Mouse (Mus musculus) lung, embryonic 16.5 days (tissue): ENCODE measurements around the gene Itpripl2. TPM values are rescaled to one million over a fixed set of nuclear protein-coding genes. Genes with fewer than 3 reads are reported as not detected.

Experiments used
- ATAC-seq: fragments of 200-750 bp; cut with Nextera tagmentation; 2 replicates; pipeline ENCODE4 v1.8.0; 2017; ENCODE audit warnings: low read depth, mild to moderate bottlenecking, moderate library complexity
- H3K27ac ChIP-seq: fragments of 300-500 bp; sonication (generic); 2 replicates; pipeline ENCODE4 v1.5.1; 2014; ENCODE audit warnings: mild to moderate bottlenecking, control low read depth, low read length
- H3K27me3 ChIP-seq: fragments of 300-500 bp; sonication (generic); 2 replicates; pipeline ENCODE4 v1.6.1; 2014; ENCODE audit warnings: low read depth, low read length, mixed read lengths; ENCODE audit not compliant: control insufficient read depth, insufficient read depth
- H3K36me3 ChIP-seq: fragments of 300-500 bp; sonication (generic); 2 replicates; pipeline ENCODE4 v1.6.1; 2014; ENCODE audit warnings: low read length; ENCODE audit not compliant: control insufficient read depth, insufficient read depth
- H3K4me1 ChIP-seq: fragments of 300-500 bp; sonication (generic); replicated peaks from 2 replicates; pipeline ENCODE4 v1.6.1; 2014; ENCODE audit warnings: low read length, mixed read lengths; ENCODE audit not compliant: control insufficient read depth, insufficient read depth
- H3K4me2 ChIP-seq: fragments of 300-500 bp; sonication (generic); 2 replicates; pipeline ENCODE4 v1.6.1; 2014; ENCODE audit warnings: low read depth, low read length, control low read depth
- H3K4me3 ChIP-seq: fragments of 300-500 bp; sonication (generic); 2 replicates; pipeline ENCODE4 v1.5.1; 2014; ENCODE audit warnings: mild to moderate bottlenecking, low read length, control low read depth
- H3K9ac ChIP-seq: fragments of 300-500 bp; sonication (generic); 2 replicates; pipeline ENCODE4 v1.6.1; 2014; ENCODE audit warnings: low read length, control low read depth
- H3K9me3 ChIP-seq: fragments of 300-500 bp; sonication (generic); 2 replicates; pipeline ENCODE4 v1.6.1; 2016; ENCODE audit warnings: low read length; ENCODE audit not compliant: control insufficient read depth
- WGBS: fragments of 180-500 bp; shearing (Covaris S2); extraction: QIAGEN DNeasy Blood & Tissue Kit; methylation state at CpG from one replicate; pipeline ENCODE4 v1.1.7; 2014; 5-methylcytosine and 5-hydroxymethylcytosine counted together
- polyA plus RNA-seq: library from polyadenylated mRNA; unstranded; fragments of >200 nt; fragmentation: Nextera tagmentation; extraction: Ambion mirVana; gene quantifications from 2 replicates; pipeline ENCODE4 v1.2.1, GENCODE M21; 2015

Itpripl2 gene
- polyA plus RNA-seq, 1 experiment from 2014 or later = 6.9 TPM

GRCm38 (mm10) chr7:118453722-118454121 lies 38.1 kb downstream of the Itpripl2 start:
- Histone ChIP-seq H3K9ac (no peak overlapping the region), H3K36me3 (no peaks in the 10 kb centered on the region), H3K4me3 (no peak overlapping the region), H3K9me3 (no peaks in the 10 kb centered on the region), H3K27me3 (no peaks in the 10 kb centered on the region), H3K27ac (no peak overlapping the region), H3K4me1 (0 out of 2 replicates have a peak, but pooled peaks cover 3% of the 10 kb centered on the region), H3K4me2 (no peak overlapping the region)
- 37% methylated on average over 4 of the region's 4 CpGs for WGBS
- ATAC-seq = no peak

GRCm38 (mm10) chr7:118452940-118453339 lies 38.8 kb downstream of the Itpripl2 start:
- H3K4me2 ChIP-seq = no peak overlapping the region
- no peaks in the 10 kb centered on the region; the same call in 1 of the 2 replicates for H3K27me3 ChIP-seq
- 7% methylated on average over 2 of the region's 2 CpGs for WGBS
- no peaks in the 10 kb centered on the region for H3K36me3 ChIP-seq
- H3K4me1 ChIP-seq = 0 out of 2 replicates have a peak, but pooled peaks cover 3% of the 10 kb centered on the region
- ATAC-seq = no peak
- no peak overlapping the region for H3K27ac ChIP-seq
- no peaks in the 10 kb centered on the region for H3K9me3 ChIP-seq
- H3K4me3 ChIP-seq = no peak overlapping the region
- H3K9ac ChIP-seq = no peak overlapping the region

GRCm38 (mm10) chr7:118448134-118448967 lies 43.4 kb downstream of the Itpripl2 start, which contains the start of gene Syt17:
Gene Syt17 (minus strand): TSS chr7:118448222.
- H3K4me1 ChIP-seq = peaks cover 11% of the 10 kb centered on the region
- peak within 1 kb of the TSS; percentile 87 for H3K4me2 ChIP-seq
- ATAC-seq = peak; percentile 66
- no peaks in the 10 kb centered on the region for H3K36me3 ChIP-seq
- H3K27ac ChIP-seq = no peak within 1 kb of the TSS
- no peaks in the 10 kb centered on the region for H3K9me3 ChIP-seq
- H3K9ac ChIP-seq = peak within 1 kb of the TSS; percentile 66
- H3K4me3 ChIP-seq = peak within 1 kb of the TSS; percentile 68
- under 1% methylated on average over 56 of the region's 58 CpGs for WGBS
- H3K27me3 ChIP-seq = peaks cover 16% of the 10 kb centered on the region

- Histone ChIP-seq H3K4me1 (peaks cover 7% of the 10 kb centered on the region), H3K4me2 (peak overlapping the region; percentile 87), H3K36me3 (no peaks in the 10 kb centered on the region), H3K9ac (peak overlapping the region; percentile 66), H3K27me3 (peaks cover 17% of the 10 kb centered on the region), H3K4me3 (peak overlapping the region; percentile 68), H3K9me3 (no peaks in the 10 kb centered on the region), H3K27ac (no peak overlapping the region)
- under 1% methylated on average over 61 of the region's 65 CpGs for WGBS
- peak; percentile 68 for ATAC-seq
Observed at GRCm38 (mm10) chr7:118447291-118448133, 44.3 kb downstream of the Itpripl2 start.

GRCm38 (mm10) chr7:118443895-118444485 lies 47.8 kb downstream of the Itpripl2 start:
- Histone ChIP-seq H3K4me3 (no peak overlapping the region), H3K9me3 (no peaks in the 10 kb centered on the region), H3K9ac (no peak overlapping the region), H3K27ac (no peak overlapping the region), H3K4me1 (peaks cover 7% of the 10 kb centered on the region), H3K27me3 (peaks cover 17% of the 10 kb centered on the region), H3K36me3 (no peaks in the 10 kb centered on the region), H3K4me2 (no peak overlapping the region)
- WGBS = 39% methylated on average over 7 of the region's 7 CpGs
- no peak for ATAC-seq

- 6% methylated on average over 9 of the region's 9 CpGs for WGBS
- no peak overlapping the region for H3K4me2 ChIP-seq
- H3K9ac ChIP-seq = no peak overlapping the region
- H3K27me3 ChIP-seq = peaks cover 17% of the 10 kb centered on the region
- no peak overlapping the region for H3K27ac ChIP-seq
- peaks cover 7% of the 10 kb centered on the region for H3K4me1 ChIP-seq
- no peak overlapping the region for H3K4me3 ChIP-seq
- no peak for ATAC-seq
- no peaks in the 10 kb centered on the region for H3K36me3 ChIP-seq
- no peaks in the 10 kb centered on the region for H3K9me3 ChIP-seq
Observed at GRCm38 (mm10) chr7:118443371-118443770, 48.4 kb downstream of the Itpripl2 start.

GRCm38 (mm10) chr7:118441535-118441934 lies 50.2 kb downstream of the Itpripl2 start:
- Histone ChIP-seq H3K4me1 (no peaks in the 10 kb centered on the region), H3K27ac (no peak overlapping the region), H3K9me3 (no peaks in the 10 kb centered on the region), H3K4me2 (no peak overlapping the region), H3K9ac (no peak overlapping the region), H3K36me3 (no peaks in the 10 kb centered on the region), H3K27me3 (peaks cover 8% of the 10 kb centered on the region), H3K4me3 (no peak overlapping the region)
- 79% methylated on average over 6 of the region's 6 CpGs for WGBS
- ATAC-seq = no peak

GRCm38 (mm10) chr7:118437101-118437802 lies 54.5 kb downstream of the Itpripl2 start:
- Histone ChIP-seq H3K4me2 (no peak overlapping the region), H3K4me3 (no peak overlapping the region), H3K27me3 (no peaks in the 10 kb centered on the region), H3K9me3 (no peaks in the 10 kb centered on the region), H3K4me1 (no peaks in the 10 kb centered on the region), H3K27ac (no peak overlapping the region), H3K36me3 (no peaks in the 10 kb centered on the region), H3K9ac (no peak overlapping the region)
- no peak for ATAC-seq
- WGBS = 53% methylated on average over 7 of the region's 7 CpGs
